Mouse (Mus musculus) kidney, postnatal 25 days (tissue): ENCODE data around the gene Pmel.
"Not testable (repeated sequence)": the region's sequence is repeated elsewhere in the genome, so short reads cannot be mapped to it uniquely, and the experiment has no call there.

Source experiments
- DNase-seq, 2 experiments: peaks; one replicate each; pipeline ENCODE4 v3.0.0; 2021; ENCODE audit warnings: mixed read lengths in 2 of 2

Gene Pmel

GRCm38 (mm10) chr10:128702328-128703007 is 1.5 kb upstream of the Pmel start:
- no peak for DNase-seq

- peak; percentile 96 to 97 for DNase-seq
Measured at GRCm38 (mm10) chr10:128704491-128705316, 709 bp downstream of the Pmel start, which contains the start of gene Cdk2. Gene Cdk2, minus strand, starts transcription at chr10:128705031.

GRCm38 (mm10) chr10:128705317-128705693 is 1.3 kb downstream of the Pmel start:
- DNase-seq: peak in 1 of 2 experiments; percentile 12

- not testable (repeated sequence) for DNase-seq
Measured at GRCm38 (mm10) chr10:128711318-128711717, 7.3 kb downstream of the Pmel start.

GRCm38 (mm10) chr10:128715559-128716537 is 11.9 kb downstream of the Pmel start:
- DNase-seq: peak in 1 of 2 experiments; percentile 15

GRCm38 (mm10) chr10:128725466-128725865 is 21.5 kb downstream of the Pmel start:
- DNase-seq: not testable (repeated sequence)

GRCm38 (mm10) chr10:128728059-128728458 is 24.1 kb downstream of the Pmel start:
- DNase-seq: no peak

- DNase-seq: peak; percentile 81 to 89
Measured at GRCm38 (mm10) chr10:128731002-128731433, 27.0 kb downstream of the Pmel start.

- DNase-seq: no peak
Measured at GRCm38 (mm10) chr10:128731992-128732391, 28.0 kb downstream of the Pmel start.

- peak; percentile 10 to 61 for DNase-seq
Measured at GRCm38 (mm10) chr10:128737435-128737834, 33.4 kb downstream of the Pmel start.

GRCm38 (mm10) chr10:128740296-128740695 is 36.3 kb downstream of the Pmel start:
- no peak for DNase-seq

GRCm38 (mm10) chr10:128742616-128743015 is 38.6 kb downstream of the Pmel start:
- no peak for DNase-seq

GRCm38 (mm10) chr10:128743235-128743634 is 39.2 kb downstream of the Pmel start:
- DNase-seq: no peak

- peak; percentile 66 to 88 for DNase-seq
Measured at GRCm38 (mm10) chr10:128743791-128744191, 39.8 kb downstream of the Pmel start.

- DNase-seq: peak; percentile 45 to 78
Measured at GRCm38 (mm10) chr10:128744211-128744610, 40.2 kb downstream of the Pmel start.

GRCm38 (mm10) chr10:128744680-128745601 is 40.9 kb downstream of the Pmel start, which contains the start of gene Dgka:
Gene Dgka, minus strand, starts transcription at chr10:128744855.
- peak; percentile 14 to 52 for DNase-seq

- DNase-seq: no peak
Measured at GRCm38 (mm10) chr10:128745946-128746613, 42.1 kb downstream of the Pmel start.

GRCm38 (mm10) chr10:128746972-128747645 is 43.1 kb downstream of the Pmel start:
- no peak for DNase-seq

- peak; percentile 89 to 94 for DNase-seq
Measured at GRCm38 (mm10) chr10:128747646-128748251, 43.8 kb downstream of the Pmel start, which contains the start of gene Pym1. Gene Pym1, plus strand, starts transcription at chr10:128747889.
